Mouse (Mus musculus): ENCODE results near the gene Gart. TPM values are rescaled to one million over a fixed set of nuclear protein-coding genes. Genes with fewer than 3 reads are reported as not detected.

The Gart gene
- polyA plus RNA-seq, 1 experiment from 2014 or later = 178 TPM

GRCm38 (mm10) chr16:91644901-91645300 is 1.9 kb downstream of the Gart start:
- H3K4me1 ChIP-seq = peaks cover 12% of the 10 kb centered on the region
- no peak for DNase-seq (ENCODE audit: low spot score)
- WGBS = 86% methylated on average over 2 of the region's 2 CpGs
- H3K4me3 ChIP-seq = no peak overlapping the region
- H3K36me3 ChIP-seq = peaks cover 35% of the 10 kb centered on the region
- no peaks in the 10 kb centered on the region for H3K27me3 ChIP-seq (ENCODE audit: low read depth, poor library complexity, severe bottlenecking)
- no peaks in the 10 kb centered on the region for H3K9me3 ChIP-seq (replicated peaks)
- H3K27ac ChIP-seq = no peak overlapping the region

- 94% methylated on average over 8 of the region's 8 CpGs for WGBS
- peaks cover 83% of the 10 kb centered on the region for H3K36me3 ChIP-seq
- H3K4me3 ChIP-seq = no peak overlapping the region
- H3K4me1 ChIP-seq = no peaks in the 10 kb centered on the region
- no peaks in the 10 kb centered on the region for H3K27me3 ChIP-seq (ENCODE audit: low read depth, poor library complexity, severe bottlenecking)
- DNase-seq (ENCODE audit: low spot score) = no peak
- H3K27ac ChIP-seq = no peak overlapping the region
- no peaks in the 10 kb centered on the region for H3K9me3 ChIP-seq (replicated peaks)
These were observed 6.6 kb downstream of the Gart start for GRCm38 (mm10) chr16:91640171-91640570.

DNA sequence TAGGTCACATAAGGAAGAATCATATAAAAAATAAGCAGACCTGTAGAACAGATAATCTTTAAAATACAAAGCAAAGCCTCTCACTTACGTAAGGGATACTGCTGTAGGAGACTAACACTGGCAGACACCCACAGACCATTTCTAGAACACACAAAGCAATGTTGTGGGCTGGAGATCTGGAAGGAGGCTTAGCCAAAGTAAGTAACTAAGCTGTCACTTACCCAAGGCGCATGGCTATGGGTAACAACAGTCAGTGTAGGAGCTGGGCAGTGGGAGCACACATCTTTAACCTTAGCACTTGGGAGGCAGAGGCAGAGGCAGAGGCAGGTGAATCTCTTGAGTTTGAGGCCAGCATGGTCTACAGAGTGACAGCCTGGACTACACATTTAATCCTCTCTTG is 7.1 kb downstream of the Gart start:
- Histone ChIP-seq H3K36me3 (peaks cover 88% of the 10 kb centered on the region), H3K4me1 (no peaks in the 10 kb centered on the region), H3K27ac (no peak overlapping the region), H3K27me3 (ENCODE audit: low read depth, poor library complexity, severe bottlenecking) (no peaks in the 10 kb centered on the region), H3K4me3 (no peak overlapping the region), H3K9me3 (replicated peaks) (no peaks in the 10 kb centered on the region)
- no peak for DNase-seq (ENCODE audit: low spot score)
- WGBS = 98% methylated on average over 2 of the region's 2 CpGs

DNA sequence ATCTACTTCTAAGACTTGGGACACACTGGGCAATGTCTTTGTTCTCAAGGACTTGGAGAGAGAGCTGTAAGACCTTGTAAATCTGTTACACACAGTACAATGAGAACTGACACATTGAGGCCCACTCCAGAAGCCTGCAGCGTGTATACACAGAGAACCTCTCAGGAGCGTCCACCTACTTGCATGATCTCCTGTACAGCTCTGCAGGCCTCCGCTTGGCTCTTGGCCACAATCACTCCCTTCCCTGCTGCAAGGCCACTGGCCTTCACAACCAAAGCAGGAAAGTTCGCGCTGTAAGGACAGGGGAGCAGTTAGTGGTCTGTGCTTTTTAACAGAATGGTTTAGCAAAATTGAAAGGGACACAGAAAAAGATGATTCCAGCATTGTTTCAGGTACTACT is 7.6 kb downstream of the Gart start:
- Histone ChIP-seq H3K9me3 (replicated peaks) (no peaks in the 10 kb centered on the region), H3K27me3 (ENCODE audit: low read depth, poor library complexity, severe bottlenecking) (no peaks in the 10 kb centered on the region), H3K4me3 (no peak overlapping the region), H3K27ac (no peak overlapping the region), H3K4me1 (no peaks in the 10 kb centered on the region), H3K36me3 (peaks cover 93% of the 10 kb centered on the region)
- DNase-seq (ENCODE audit: low spot score) = no peak
- WGBS = 99% methylated on average over 5 of the region's 5 CpGs

GRCm38 (mm10) chr16:91633641-91634040 is 13.1 kb downstream of the Gart start:
- Histone ChIP-seq H3K9me3 (replicated peaks) (no peaks in the 10 kb centered on the region), H3K27me3 (ENCODE audit: low read depth, poor library complexity, severe bottlenecking) (no peaks in the 10 kb centered on the region), H3K36me3 (peaks cover 98% of the 10 kb centered on the region), H3K4me1 (no peaks in the 10 kb centered on the region), H3K4me3 (no peak overlapping the region), H3K27ac (no peak overlapping the region)
- 95% methylated on average over 12 of the region's 12 CpGs for WGBS
- DNase-seq (ENCODE audit: low spot score) = no peak

DNA sequence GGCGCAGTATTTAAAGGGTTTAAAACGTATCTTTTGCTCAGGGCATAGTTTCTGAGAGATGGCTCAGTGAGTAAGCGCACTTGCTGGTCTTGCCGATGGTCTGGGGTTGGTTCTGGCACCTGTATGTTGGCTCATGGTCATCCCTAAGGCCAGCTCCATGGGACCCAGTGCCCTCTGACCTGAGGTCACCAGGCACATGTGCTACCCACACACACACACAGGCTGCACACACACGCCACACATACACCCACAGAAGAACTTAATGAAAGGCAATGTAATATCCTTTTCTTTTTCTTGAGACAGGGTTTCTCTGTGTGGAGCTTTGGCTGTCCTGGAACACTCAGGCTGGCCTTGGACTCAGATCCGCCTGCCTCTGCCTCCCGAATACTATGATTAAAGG is 13.8 kb downstream of the Gart start:
- no peak for DNase-seq (ENCODE audit: low spot score)
- H3K4me3 ChIP-seq = no peak overlapping the region
- H3K9me3 ChIP-seq (replicated peaks) = no peaks in the 10 kb centered on the region
- H3K27ac ChIP-seq = no peak overlapping the region
- H3K4me1 ChIP-seq = no peaks in the 10 kb centered on the region
- H3K36me3 ChIP-seq = peaks cover 98% of the 10 kb centered on the region
- 94% methylated on average over 7 of the region's 7 CpGs for WGBS
- H3K27me3 ChIP-seq (ENCODE audit: low read depth, poor library complexity, severe bottlenecking) = no peaks in the 10 kb centered on the region

DNA sequence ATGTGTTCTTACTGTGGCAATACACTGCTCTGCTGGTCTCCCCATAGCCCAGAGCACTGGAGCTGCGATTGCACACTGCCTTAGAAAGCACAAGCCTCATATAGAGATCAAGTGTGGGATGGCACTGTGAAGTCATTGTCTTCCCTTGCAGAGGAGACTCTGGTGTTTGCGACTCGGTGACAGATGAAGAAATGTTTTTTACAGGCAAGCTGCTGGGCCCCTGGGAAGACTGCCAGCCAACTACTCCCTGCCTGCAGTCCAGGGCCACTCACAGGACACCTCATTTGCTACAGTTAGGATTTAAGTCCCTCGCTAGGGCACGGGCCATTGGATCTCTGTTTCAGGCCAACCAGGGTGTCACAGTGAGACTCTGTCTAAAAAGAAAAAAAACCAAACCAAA is 14.3 kb downstream of the Gart start:
- no peaks in the 10 kb centered on the region for H3K27me3 ChIP-seq (ENCODE audit: low read depth, poor library complexity, severe bottlenecking)
- no peaks in the 10 kb centered on the region for H3K4me1 ChIP-seq
- no peak overlapping the region for H3K4me3 ChIP-seq
- no peak for DNase-seq (ENCODE audit: low spot score)
- H3K27ac ChIP-seq = no peak overlapping the region
- peaks cover 98% of the 10 kb centered on the region for H3K36me3 ChIP-seq
- H3K9me3 ChIP-seq (replicated peaks) = no peaks in the 10 kb centered on the region
- 94% methylated on average over 5 of the region's 5 CpGs for WGBS

DNA sequence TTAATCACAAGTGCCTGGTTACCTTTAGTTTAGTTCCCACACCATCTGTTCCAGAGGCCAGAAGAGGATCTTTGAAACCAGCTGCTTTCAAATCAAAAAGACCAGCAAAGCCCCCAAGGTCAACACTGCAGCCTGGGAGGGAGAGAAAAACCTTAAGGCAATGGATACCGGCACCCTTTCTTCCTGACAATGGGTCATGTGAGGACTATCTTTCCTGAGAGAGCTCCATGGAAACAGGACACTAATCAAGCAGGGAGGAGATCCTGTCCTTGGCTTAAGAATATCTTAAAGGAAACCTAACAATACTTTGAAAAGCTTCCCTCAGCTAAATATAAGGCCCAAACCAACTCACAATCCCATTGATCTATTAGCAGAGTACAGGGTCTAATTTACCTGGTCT is 16.2 kb downstream of the Gart start:
- Histone ChIP-seq H3K27ac (no peak overlapping the region), H3K9me3 (replicated peaks) (no peaks in the 10 kb centered on the region), H3K36me3 (peaks cover 98% of the 10 kb centered on the region), H3K27me3 (ENCODE audit: low read depth, poor library complexity, severe bottlenecking) (no peaks in the 10 kb centered on the region), H3K4me1 (no peaks in the 10 kb centered on the region), H3K4me3 (no peak overlapping the region)
- WGBS = 89% methylated on average over 1 of the region's 1 CpGs
- DNase-seq (ENCODE audit: low spot score) = no peak

DNA sequence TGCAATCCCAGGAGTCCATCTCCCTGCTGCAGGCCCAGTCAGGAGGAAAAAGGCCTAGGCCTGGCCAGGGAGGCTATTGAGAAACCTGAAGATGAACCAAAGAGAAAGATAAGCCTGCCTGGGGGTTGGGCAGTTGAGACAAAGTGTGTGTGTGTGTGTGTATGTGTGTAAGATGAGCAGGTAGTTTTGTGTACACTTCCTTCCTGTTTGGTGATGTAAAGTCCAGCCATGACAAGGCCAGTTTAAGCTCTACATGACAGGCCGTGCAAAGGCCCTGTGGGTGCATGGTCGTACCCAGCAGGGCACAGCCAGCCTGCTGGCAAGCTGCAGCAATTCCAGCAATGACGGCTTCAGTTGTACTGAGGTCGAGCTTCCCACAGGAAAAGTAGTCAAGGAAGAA is 17.0 kb downstream of the Gart start:
- Histone ChIP-seq H3K4me1 (no peaks in the 10 kb centered on the region), H3K4me3 (no peak overlapping the region), H3K27me3 (ENCODE audit: low read depth, poor library complexity, severe bottlenecking) (no peaks in the 10 kb centered on the region), H3K36me3 (peaks cover 98% of the 10 kb centered on the region), H3K9me3 (replicated peaks) (no peaks in the 10 kb centered on the region), H3K27ac (no peak overlapping the region)
- 87% methylated on average over 4 of the region's 4 CpGs for WGBS
- no peak for DNase-seq (ENCODE audit: low spot score)

DNA sequence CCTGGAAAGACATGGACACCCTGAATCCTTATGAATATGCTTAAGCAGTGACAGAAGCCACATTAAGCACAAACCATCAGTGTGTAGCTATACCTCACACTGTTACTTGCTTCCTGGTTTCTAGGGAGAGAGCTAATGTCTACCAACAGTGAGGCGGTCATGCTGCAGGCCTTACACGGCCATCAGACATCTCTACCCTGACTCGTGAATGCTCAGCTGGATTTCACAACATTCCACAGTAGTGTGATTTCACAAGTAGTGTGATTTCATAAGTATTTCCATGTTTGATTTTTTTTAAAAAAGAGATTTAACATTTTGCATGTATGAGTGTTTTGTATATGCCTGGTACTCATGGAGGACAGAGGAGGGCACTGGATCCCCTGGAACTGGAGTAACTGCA is 18.1 kb downstream of the Gart start:
- Histone ChIP-seq H3K4me1 (no peaks in the 10 kb centered on the region), H3K4me3 (no peak overlapping the region), H3K36me3 (peaks cover 98% of the 10 kb centered on the region), H3K27ac (no peak overlapping the region), H3K9me3 (replicated peaks) (no peaks in the 10 kb centered on the region), H3K27me3 (ENCODE audit: low read depth, poor library complexity, severe bottlenecking) (no peaks in the 10 kb centered on the region)
- DNase-seq (ENCODE audit: low spot score) = no peak
- WGBS = 94% methylated on average over 3 of the region's 3 CpGs

DNA sequence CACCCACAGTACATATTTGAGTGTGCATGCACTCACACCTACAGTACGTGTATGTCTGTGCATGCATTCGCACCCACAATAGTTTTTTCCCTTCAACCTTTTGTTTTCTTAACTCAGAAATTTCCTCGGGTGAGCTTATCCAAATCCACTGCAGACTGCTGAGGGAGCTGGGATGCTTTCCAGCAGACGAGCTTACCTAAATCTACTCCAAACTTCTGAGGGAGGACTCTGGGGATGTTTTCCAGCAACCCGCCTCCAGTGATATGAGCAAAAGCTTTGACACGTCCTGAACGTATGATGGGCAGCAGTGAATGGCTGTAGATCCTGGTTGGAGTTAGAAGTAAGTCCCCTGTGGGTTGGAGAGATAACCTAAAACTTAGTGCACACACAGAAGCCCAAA is 18.9 kb downstream of the Gart start:
- Histone ChIP-seq H3K4me1 (no peaks in the 10 kb centered on the region), H3K9me3 (replicated peaks) (no peaks in the 10 kb centered on the region), H3K27ac (no peak overlapping the region), H3K27me3 (ENCODE audit: low read depth, poor library complexity, severe bottlenecking) (no peaks in the 10 kb centered on the region), H3K4me3 (no peak overlapping the region), H3K36me3 (peaks cover 98% of the 10 kb centered on the region)
- WGBS = 92% methylated on average over 7 of the region's 7 CpGs
- no peak for DNase-seq (ENCODE audit: low spot score)

DNA sequence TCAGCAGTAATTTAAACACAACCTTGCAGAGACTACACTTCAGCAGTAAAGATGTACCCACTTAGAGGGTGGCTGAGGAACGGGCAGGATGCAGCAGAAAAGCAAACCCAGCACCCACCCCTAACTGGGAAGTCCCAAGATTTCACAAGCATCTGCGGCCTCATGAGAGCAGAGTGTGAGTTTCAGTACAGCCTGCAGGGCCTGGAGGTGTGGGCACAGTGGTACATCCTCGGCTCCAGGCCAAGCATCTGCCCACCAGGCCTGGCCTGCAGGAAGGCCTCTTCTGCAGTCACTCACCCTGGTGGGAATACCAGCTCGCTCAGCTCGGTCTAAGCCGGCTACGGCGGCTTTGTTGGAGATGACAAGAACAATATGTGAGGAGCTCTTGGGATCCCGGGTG is 23.7 kb downstream of the Gart start:
- H3K9me3 ChIP-seq (replicated peaks) = no peaks in the 10 kb centered on the region
- H3K27ac ChIP-seq = no peak overlapping the region
- H3K36me3 ChIP-seq = peaks cover 85% of the 10 kb centered on the region
- H3K27me3 ChIP-seq (ENCODE audit: low read depth, poor library complexity, severe bottlenecking) = no peaks in the 10 kb centered on the region; the same call in 1 of the 2 replicates
- WGBS = 95% methylated on average over 9 of the region's 9 CpGs
- H3K4me1 ChIP-seq = no peaks in the 10 kb centered on the region; the same call in 1 of the 2 replicates
- H3K4me3 ChIP-seq = no peak overlapping the region
- DNase-seq (ENCODE audit: low spot score) = no peak

DNA sequence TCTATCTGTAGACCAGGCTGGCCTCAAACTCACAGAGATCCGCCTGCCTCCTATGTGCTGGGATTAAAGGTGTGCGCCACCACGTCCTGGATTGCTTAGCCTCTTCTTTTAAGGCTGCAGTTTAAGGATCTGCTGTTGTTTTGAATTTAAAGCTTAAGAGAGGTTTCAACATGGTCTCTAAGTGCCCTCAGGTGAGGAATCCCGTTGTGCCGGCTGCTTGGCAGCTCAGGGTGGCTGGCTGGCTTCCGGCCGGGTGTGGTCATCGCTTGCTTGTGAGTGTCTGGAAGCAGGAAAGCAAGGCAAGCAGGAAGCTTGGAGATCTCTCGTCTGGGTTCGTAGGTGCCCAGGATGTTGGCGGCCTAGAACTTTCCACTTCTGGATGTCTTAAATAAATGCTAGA is 25.8 kb downstream of the Gart start:
- Histone ChIP-seq H3K4me1 (no peaks in the 10 kb centered on the region; the same call in 1 of the 2 replicates), H3K4me3 (no peak overlapping the region), H3K27me3 (ENCODE audit: low read depth, poor library complexity, severe bottlenecking) (peaks cover 14% of the 10 kb centered on the region; the same call in 1 of the 2 replicates), H3K36me3 (peaks cover 64% of the 10 kb centered on the region), H3K9me3 (replicated peaks) (no peaks in the 10 kb centered on the region), H3K27ac (no peak overlapping the region)
- 94% methylated on average over 11 of the region's 11 CpGs for WGBS
- no peak for DNase-seq (ENCODE audit: low spot score)

DNA sequence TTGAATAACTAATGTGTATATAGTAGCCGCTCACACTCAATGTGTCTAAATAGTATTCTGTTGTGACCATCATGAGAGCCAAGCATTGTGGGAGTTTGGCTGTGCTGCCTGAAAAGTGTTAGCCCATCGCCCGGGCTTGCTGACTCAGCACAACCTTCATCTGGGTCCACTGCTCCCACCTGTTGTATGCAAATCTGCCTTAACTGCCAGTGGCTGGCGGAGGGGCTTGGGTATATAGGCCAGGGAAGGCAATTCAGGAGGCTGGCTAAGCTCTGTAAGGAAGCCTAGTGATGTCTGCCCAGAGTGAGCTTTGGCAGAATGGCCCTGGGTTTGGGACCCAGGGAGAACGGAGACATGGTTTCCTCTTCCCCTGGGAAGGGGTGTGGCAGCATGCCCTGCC is 26.6 kb downstream of the Gart start:
- no peak overlapping the region for H3K27ac ChIP-seq
- peaks cover 56% of the 10 kb centered on the region for H3K36me3 ChIP-seq
- WGBS = 88% methylated on average over 5 of the region's 5 CpGs
- H3K4me3 ChIP-seq = no peak overlapping the region
- DNase-seq (ENCODE audit: low spot score) = no peak
- peaks cover 14% of the 10 kb centered on the region; the same call in 1 of the 2 replicates for H3K27me3 ChIP-seq (ENCODE audit: low read depth, poor library complexity, severe bottlenecking)
- no peaks in the 10 kb centered on the region; the same call in 1 of the 2 replicates for H3K4me1 ChIP-seq
- no peaks in the 10 kb centered on the region for H3K9me3 ChIP-seq (replicated peaks)

All from limb, embryonic 10.5 days (tissue).